Mouse (Mus musculus) kidney, adult 2 months (tissue): ENCODE data around the gene Rb1. TPM values are rescaled to one million over a fixed set of nuclear protein-coding genes. Genes with fewer than 3 reads are reported as not detected.

ENCODE experiments used
- DNase-seq: peaks from one replicate; pipeline ENCODE4 v3.0.0; 2021
- H3K27ac ChIP-seq: fragments of 200-500 bp; 2 replicates; pipeline ENCODE4 v1.5.1; 2012; ENCODE audit warnings: low read depth, low read length, control low read depth, inconsistent platforms; ENCODE audit not compliant: insufficient read depth
- H3K27me3 ChIP-seq: fragments of 200-500 bp; replicated peaks from 2 replicates; pipeline ENCODE4 v1.6.1; 2012; ENCODE audit warnings: mild to moderate bottlenecking, moderate library complexity, low read length, inconsistent platforms; ENCODE audit not compliant: control insufficient read depth, insufficient read depth
- H3K36me3 ChIP-seq: fragments of 200-500 bp; 2 replicates; pipeline ENCODE4 v1.6.1; 2012; ENCODE audit warnings: mild to moderate bottlenecking, moderate library complexity, low read length, inconsistent platforms; ENCODE audit not compliant: control insufficient read depth, insufficient read depth
- H3K4me1 ChIP-seq: fragments of 200-500 bp; 2 replicates; pipeline ENCODE4 v1.6.1; 2011; ENCODE audit warnings: low read length; ENCODE audit not compliant: control insufficient read depth, insufficient read depth
- H3K4me3 ChIP-seq: fragments of 200-500 bp; 2 replicates; pipeline ENCODE4 v1.5.1; 2011; ENCODE audit warnings: mild to moderate bottlenecking, low read depth, low read length, control low read depth; ENCODE audit not compliant: insufficient read depth
- CTCF ChIP-seq: fragments of 200-500 bp; conservative IDR thresholded peaks from 2 replicates; pipeline ENCODE4 v1.5.1; 2011; ENCODE audit warnings: low read depth, mild to moderate bottlenecking, control low read depth, low read length, moderate library complexity, mixed read lengths; ENCODE audit not compliant: insufficient read depth, insufficient read length
- POLR2A ChIP-seq: fragments of 200-500 bp; IDR thresholded peaks from one replicate; pipeline ENCODE4 v1.6.1; 2011; ENCODE audit warnings: low read depth, low read length, control low read depth
- WGBS: fragments of 180-500 bp; shearing (Covaris S2); methylation state at CpG from one replicate; pipeline ENCODE4 v1.1.7; 2018; 5-methylcytosine and 5-hydroxymethylcytosine counted together
- polyA plus RNA-seq: library from polyadenylated mRNA; depleted of rRNA; stranded (reverse); fragments of >200 nt; gene quantifications from 2 replicates; pipeline ENCODE4 v1.2.3, GENCODE M21; 2012

The Rb1 gene
- polyA plus RNA-seq, 1 experiment, result 8.3 TPM

DNA sequence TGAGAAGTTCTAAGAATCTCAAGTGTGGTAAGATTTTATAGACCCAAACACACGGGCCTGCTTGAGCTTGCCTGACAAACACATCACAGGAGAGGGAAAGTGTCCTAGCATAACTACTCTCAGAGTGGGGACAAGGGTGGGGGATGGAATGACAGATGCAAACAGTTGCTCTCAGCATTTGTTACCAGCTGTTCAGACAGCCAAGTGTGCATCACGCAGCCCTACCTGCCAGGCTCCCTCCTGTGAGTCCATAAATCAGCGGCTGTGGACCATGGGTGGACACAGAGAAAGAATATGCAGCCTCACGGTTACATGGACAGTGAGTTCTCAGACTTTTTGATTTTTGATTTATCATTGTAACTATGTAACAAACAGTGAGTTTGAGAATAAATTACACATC is 44.0 kb upstream of the Rb1 start:
- Histone ChIP-seq H3K27me3 (no peaks in the 10 kb centered on the region), H3K27ac (peak overlapping the region; percentile 17; the same call in 1 of the 2 replicates), H3K36me3 (peaks cover 14% of the 10 kb centered on the region), H3K4me3 (no peak overlapping the region), H3K4me1 (peaks cover 32% of the 10 kb centered on the region)
- WGBS, result 45% methylated on average over 4 of the region's 4 CpGs
- DNase-seq, result no peak
- TF ChIP-seq POLR2A (no peak), CTCF (no peak)

DNA sequence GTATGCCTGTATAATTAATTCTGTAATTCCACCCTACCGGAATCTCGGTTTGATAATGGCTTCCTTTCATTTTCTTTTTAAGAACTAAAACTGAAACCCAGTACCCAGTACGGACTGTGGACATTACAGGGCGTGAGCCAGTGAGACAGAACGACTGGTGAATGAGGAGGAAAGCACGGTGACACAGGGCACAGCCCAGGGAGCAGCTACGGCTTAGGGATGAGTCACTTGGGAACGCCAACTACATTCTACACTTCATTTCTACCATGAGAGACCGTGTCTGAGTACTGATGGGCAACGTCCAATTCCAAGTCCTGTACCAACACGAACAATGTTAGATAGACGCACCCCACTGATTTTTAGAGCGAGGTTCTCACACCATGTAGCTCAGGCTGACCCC is 43.3 kb upstream of the Rb1 start:
- whole genome bisulfite sequencing, result 61% methylated on average over 13 of the region's 13 CpGs
- no peaks in the 10 kb centered on the region for H3K27me3 ChIP-seq
- peaks cover 26% of the 10 kb centered on the region for H3K4me1 ChIP-seq
- H3K27ac ChIP-seq, result no peak overlapping the region
- TF ChIP-seq CTCF (no peak), POLR2A (no peak)
- DNase-seq, result no peak
- peaks cover 16% of the 10 kb centered on the region for H3K36me3 ChIP-seq
- no peak overlapping the region for H3K4me3 ChIP-seq

DNA sequence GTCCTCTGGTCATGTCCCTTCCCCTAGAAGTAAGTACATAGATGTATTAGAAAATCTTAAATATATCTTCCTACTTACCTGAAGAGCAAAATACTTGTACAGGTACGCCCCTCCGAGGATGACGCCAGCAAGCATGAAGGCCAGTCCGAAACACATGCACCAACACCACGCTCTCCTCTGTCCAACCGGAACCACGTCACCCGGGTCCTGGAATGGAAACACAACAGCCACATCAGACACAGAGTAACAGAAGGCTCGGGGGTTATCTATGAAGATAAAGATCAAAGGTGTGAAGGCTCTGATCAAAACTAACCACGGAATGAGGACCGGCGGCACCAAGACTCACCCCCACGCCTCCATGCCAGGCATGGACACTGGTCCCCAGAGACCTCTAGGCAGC is 42.6 kb upstream of the Rb1 start:
- H3K27me3 ChIP-seq, result no peaks in the 10 kb centered on the region
- no peak for TF ChIP-seq CTCF
- TF ChIP-seq POLR2A, result no peak
- peaks cover 20% of the 10 kb centered on the region for H3K36me3 ChIP-seq
- no peak overlapping the region for H3K27ac ChIP-seq
- H3K4me1 ChIP-seq, result peaks cover 24% of the 10 kb centered on the region
- no peak overlapping the region for H3K4me3 ChIP-seq
- no peak for DNase-seq
- WGBS, result 90% methylated on average over 13 of the region's 13 CpGs

DNA sequence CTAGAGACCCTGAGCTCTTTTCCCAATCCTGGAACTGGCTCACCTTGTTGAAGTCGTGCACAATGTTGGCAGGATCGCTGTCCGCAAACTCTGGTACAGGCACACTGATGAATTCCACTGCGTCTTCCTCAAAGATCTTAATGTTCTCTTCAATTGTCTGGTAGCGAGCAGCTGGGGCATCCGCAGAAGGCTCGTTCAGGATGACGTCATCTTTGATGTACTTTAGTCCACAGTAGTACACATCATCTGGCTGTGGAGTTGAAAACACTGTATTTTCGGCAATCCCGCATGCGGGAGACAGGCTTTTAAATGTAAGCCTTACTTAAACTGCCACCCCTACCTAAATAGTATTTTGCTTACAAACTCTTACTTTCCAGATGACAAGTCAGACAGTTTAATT is 40.7 kb upstream of the Rb1 start:
- peaks cover 15% of the 10 kb centered on the region for H3K4me1 ChIP-seq
- DNase-seq, result no peak
- no peaks in the 10 kb centered on the region for H3K27me3 ChIP-seq
- no peak for TF ChIP-seq CTCF
- no peak for TF ChIP-seq POLR2A
- H3K4me3 ChIP-seq, result no peak overlapping the region
- WGBS, result 78% methylated on average over 11 of the region's 11 CpGs
- no peak overlapping the region for H3K27ac ChIP-seq
- peaks cover 29% of the 10 kb centered on the region for H3K36me3 ChIP-seq

DNA sequence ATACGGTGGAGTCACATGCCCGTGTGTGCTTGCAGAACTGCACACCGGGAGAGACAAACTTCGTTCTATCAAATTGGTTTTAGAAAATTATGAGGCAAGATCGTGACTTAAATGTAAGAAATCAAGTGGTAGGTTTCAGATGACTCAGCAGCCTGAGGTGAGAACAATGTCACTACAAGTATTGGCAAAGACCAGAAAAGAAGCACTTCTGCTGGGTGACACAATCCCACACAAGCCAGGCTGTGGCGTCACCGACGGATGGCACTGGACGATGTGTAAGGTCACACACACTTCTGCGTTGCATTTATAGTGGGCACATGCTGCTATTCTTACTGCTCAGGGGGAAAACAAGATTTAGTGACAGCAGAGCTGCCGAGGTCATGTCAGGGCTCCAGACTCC is 38.2 kb upstream of the Rb1 start:
- H3K36me3 ChIP-seq, result peaks cover 41% of the 10 kb centered on the region
- H3K4me3 ChIP-seq, result no peak overlapping the region
- WGBS, result 96% methylated on average over 11 of the region's 11 CpGs
- no peaks in the 10 kb centered on the region for H3K4me1 ChIP-seq
- no peak for TF ChIP-seq CTCF
- TF ChIP-seq POLR2A, result no peak
- H3K27me3 ChIP-seq, result no peaks in the 10 kb centered on the region
- no peak for DNase-seq
- H3K27ac ChIP-seq, result no peak overlapping the region

DNA sequence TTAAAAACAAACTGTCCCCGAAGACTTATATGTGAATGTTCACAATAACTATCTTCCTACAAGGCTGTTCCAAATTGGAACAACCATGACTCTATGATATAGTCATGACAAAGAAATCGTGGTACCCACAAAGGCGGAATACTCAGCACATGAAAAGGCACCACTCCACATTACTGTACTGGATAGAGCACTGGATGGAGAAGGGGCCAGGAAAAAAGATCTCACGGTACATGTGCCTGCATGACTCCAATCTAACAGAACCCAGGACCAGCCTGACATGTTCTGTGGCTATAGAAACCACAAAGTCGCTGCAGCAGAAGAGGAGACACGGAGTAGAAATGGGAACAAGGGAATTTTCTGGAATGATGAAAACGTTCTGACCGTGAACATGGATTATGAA is 29.1 kb upstream of the Rb1 start:
- no peak for DNase-seq
- TF ChIP-seq POLR2A (no peak), CTCF (no peak)
- 93% methylated on average over 8 of the region's 8 CpGs for WGBS
- Histone ChIP-seq H3K36me3 (peaks cover 18% of the 10 kb centered on the region), H3K27me3 (no peaks in the 10 kb centered on the region), H3K4me1 (peaks cover 11% of the 10 kb centered on the region), H3K27ac (no peak overlapping the region), H3K4me3 (no peak overlapping the region)

DNA sequence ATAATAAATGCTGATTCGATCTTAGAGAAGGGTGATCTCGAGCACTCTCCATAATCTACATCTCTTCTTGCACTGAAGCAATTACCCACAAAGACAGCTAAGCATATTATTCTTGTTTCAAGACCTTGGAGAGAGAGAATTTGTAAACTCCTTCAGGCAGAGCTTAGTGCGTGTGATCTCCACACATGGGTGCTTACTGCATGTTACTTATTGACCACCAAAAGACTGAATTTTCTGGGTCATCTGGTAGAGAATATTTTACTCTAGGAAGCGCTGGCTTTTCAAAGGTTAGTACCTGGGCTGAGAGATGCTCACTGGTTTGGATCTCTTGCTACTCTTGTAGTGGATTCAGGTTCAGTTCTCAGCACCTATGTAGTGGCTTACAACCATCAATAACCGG is 25.5 kb upstream of the Rb1 start:
- Histone ChIP-seq H3K27me3 (no peaks in the 10 kb centered on the region), H3K36me3 (peaks cover 7% of the 10 kb centered on the region), H3K27ac (peak overlapping the region; percentile 81), H3K4me1 (peaks cover 23% of the 10 kb centered on the region), H3K4me3 (no peak overlapping the region)
- DNase-seq, result peak; percentile 84
- WGBS, result 37% methylated on average over 5 of the region's 5 CpGs
- TF ChIP-seq CTCF (no peak), POLR2A (no peak)
